Mouse (Mus musculus) limb, embryonic 12.5 days (tissue): ENCODE measurements around the gene Nradd. TPM values are rescaled to one million over a fixed set of nuclear protein-coding genes. Genes with fewer than 3 reads are reported as not detected.
A peak's percentile ranks its signal among the peaks of the same experiment; 100 is the strongest.

ENCODE experiments used
- ATAC-seq: fragments of 200-750 bp; cut with Nextera tagmentation; 2 replicates; pipeline ENCODE4 v1.8.0; 2017; ENCODE audit warnings: low read depth, moderate TSS enrichment; ENCODE audit not compliant: insufficient number of reproducible peaks, insufficient read depth, low FRiP score, low TSS enrichment
- H3K27ac ChIP-seq: fragments of 300-500 bp; sonication (generic); 2 replicates; pipeline ENCODE4 v1.5.1; 2016; ENCODE audit warnings: mild to moderate bottlenecking, moderate library complexity
- H3K27me3 ChIP-seq: fragments of 300-500 bp; sonication (generic); 2 replicates; pipeline ENCODE4 v1.6.1; 2016; ENCODE audit warnings: mild to moderate bottlenecking, moderate library complexity
- H3K36me3 ChIP-seq: fragments of 300-500 bp; sonication (generic); 2 replicates; pipeline ENCODE4 v1.6.1; 2016; ENCODE audit warnings: mild to moderate bottlenecking, moderate library complexity
- H3K4me1 ChIP-seq: fragments of 300-500 bp; sonication (generic); replicated peaks from 2 replicates; pipeline ENCODE4 v1.6.1; 2016
- H3K4me2 ChIP-seq: fragments of 300-500 bp; sonication (generic); 2 replicates; pipeline ENCODE4 v1.6.1; 2016; ENCODE audit warnings: mild to moderate bottlenecking, moderate library complexity
- H3K4me3 ChIP-seq: fragments of 300-500 bp; sonication (generic); replicated peaks from 2 replicates; pipeline ENCODE4 v1.5.1; 2016; ENCODE audit warnings: mild to moderate bottlenecking
- H3K9ac ChIP-seq: fragments of 300-500 bp; sonication (generic); replicated peaks from 2 replicates; pipeline ENCODE4 v1.6.1; 2016; ENCODE audit warnings: mild to moderate bottlenecking, moderate library complexity
- H3K9me3 ChIP-seq: fragments of 300-500 bp; sonication (generic); 2 replicates; pipeline ENCODE4 v1.6.1; 2016; ENCODE audit warnings: mild to moderate bottlenecking, moderate library complexity
- WGBS: fragments of 180-500 bp; shearing (Covaris S2); methylation state at CpG from one replicate; pipeline ENCODE4 v1.1.7; 2016; 5-methylcytosine and 5-hydroxymethylcytosine counted together
- polyA plus RNA-seq: library from polyadenylated mRNA; unstranded; fragments of >200 nt; fragmentation: Nextera tagmentation; extraction: Ambion mirVana; gene quantifications from 2 replicates; pipeline ENCODE4 v1.2.1, GENCODE M21; 2016

The Nradd gene
- polyA plus RNA-seq, 1 experiment from 2014 or later: 67.1 TPM

DNA sequence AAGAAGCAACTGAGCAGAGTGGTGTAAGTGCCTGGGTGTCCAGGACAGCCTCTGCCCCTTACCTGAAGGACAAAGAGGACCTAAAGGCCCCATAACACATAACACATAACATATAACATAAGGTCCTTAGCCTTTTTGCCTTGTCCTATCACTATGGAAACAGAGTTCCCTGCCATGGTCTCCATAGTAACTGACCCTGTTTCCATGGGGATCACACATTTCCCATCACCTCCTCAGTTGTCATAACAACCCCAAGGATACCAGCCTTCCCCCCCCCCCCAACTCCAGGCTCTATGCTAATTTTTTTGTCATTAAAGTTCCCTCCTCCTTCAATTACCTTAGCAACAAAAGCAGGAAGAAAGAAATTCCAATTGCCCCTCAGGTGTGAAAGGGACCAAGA lies 25.5 kb upstream of the Nradd start:
- H3K9me3 ChIP-seq: no peaks in the 10 kb centered on the region
- H3K27me3 ChIP-seq: peaks cover 41% of the 10 kb centered on the region
- H3K9ac ChIP-seq: no peak overlapping the region
- peaks cover 21% of the 10 kb centered on the region for H3K4me1 ChIP-seq
- no peaks in the 10 kb centered on the region for H3K36me3 ChIP-seq
- H3K4me3 ChIP-seq: no peak overlapping the region
- ATAC-seq: no peak
- H3K27ac ChIP-seq: no peak overlapping the region
- H3K4me2 ChIP-seq: no peak overlapping the region

DNA sequence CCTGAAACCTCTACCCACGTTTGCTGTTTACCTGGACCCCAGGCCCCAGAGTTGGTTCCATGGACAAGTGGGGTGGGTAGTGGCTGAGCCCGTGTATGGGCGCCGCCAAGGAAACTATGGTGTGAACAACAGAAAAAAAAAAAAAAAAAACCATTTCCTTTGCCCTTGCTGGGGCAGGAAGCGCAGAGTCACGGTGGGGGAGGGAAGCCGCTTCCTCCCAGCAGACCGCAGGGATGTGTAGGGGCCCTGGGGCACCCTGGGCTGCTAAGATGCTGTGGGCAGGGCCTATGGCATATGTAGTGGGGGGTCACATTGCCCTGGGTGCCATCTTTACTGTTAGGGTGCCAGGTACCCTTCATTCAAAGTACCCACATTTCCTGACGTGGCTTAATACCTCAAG lies 21.0 kb upstream of the Nradd start:
- Histone ChIP-seq H3K9me3 (no peaks in the 10 kb centered on the region), H3K27ac (no peak overlapping the region), H3K4me3 (no peak overlapping the region), H3K4me2 (no peak overlapping the region), H3K27me3 (0 out of 2 replicates have a peak, but pooled peaks cover under 1% of the 10 kb centered on the region), H3K4me1 (no peaks in the 10 kb centered on the region), H3K36me3 (no peaks in the 10 kb centered on the region), H3K9ac (no peak overlapping the region)
- no peak for ATAC-seq
- 78% methylated on average over 9 of the region's 9 CpGs for WGBS

DNA sequence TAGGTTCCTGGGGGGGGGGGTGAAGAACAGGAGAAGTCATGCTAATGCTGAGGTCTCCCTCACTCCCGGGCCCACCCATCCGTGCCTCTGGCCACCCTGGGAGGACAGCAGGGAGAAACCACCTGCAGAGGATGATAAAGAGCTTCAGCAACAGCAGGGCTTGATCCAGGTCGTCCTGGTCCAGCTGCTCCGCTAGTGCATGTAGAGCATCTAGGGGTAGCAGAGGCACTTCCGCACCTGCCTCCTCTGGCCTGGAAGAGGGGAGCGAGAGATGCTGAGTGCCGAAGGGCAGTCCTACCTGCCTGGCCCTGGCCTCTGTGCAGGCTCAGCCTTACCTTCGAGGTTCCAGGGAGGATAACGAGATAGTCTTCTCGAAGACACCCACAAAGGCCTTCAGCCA lies 20.0 kb upstream of the Nradd start:
- no peaks in the 10 kb centered on the region for H3K36me3 ChIP-seq
- ATAC-seq: no peak
- no peaks in the 10 kb centered on the region for H3K4me1 ChIP-seq
- H3K27ac ChIP-seq: no peak overlapping the region
- no peak overlapping the region for H3K9ac ChIP-seq
- H3K27me3 ChIP-seq: no peaks in the 10 kb centered on the region
- no peak overlapping the region for H3K4me3 ChIP-seq
- 82% methylated on average over 10 of the region's 10 CpGs for WGBS
- no peak overlapping the region for H3K4me2 ChIP-seq
- H3K9me3 ChIP-seq: no peaks in the 10 kb centered on the region

DNA sequence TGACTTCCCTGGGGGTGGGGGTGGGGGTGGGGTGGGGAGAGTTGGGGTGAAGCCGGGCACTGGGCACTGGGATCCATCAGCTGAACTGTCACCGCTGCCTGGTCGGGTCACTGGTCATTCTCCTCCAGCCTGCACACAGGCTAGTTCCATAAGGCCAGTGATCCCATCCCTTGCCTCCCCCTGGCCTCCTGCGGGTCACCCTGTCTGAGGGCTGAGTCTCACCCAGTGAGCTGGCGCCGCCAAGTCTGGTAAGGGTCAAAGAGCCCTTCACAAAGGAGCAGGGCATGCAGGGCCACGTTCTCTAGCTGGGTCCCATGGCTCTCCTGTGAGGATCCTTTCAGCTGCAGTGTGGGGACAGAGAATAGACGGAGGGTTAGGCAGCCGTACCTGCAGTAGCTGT lies 19.5 kb upstream of the Nradd start:
- H3K9me3 ChIP-seq: no peaks in the 10 kb centered on the region
- H3K9ac ChIP-seq: 0 out of 2 replicates have a peak overlapping the region, but pooled peaks have one; percentile 23
- no peaks in the 10 kb centered on the region for H3K4me1 ChIP-seq
- H3K4me2 ChIP-seq: no peak overlapping the region
- H3K4me3 ChIP-seq: no peak overlapping the region
- no peaks in the 10 kb centered on the region for H3K36me3 ChIP-seq
- H3K27ac ChIP-seq: no peak overlapping the region
- ATAC-seq: no peak
- H3K27me3 ChIP-seq: no peaks in the 10 kb centered on the region
- WGBS: 61% methylated on average over 9 of the region's 9 CpGs

DNA sequence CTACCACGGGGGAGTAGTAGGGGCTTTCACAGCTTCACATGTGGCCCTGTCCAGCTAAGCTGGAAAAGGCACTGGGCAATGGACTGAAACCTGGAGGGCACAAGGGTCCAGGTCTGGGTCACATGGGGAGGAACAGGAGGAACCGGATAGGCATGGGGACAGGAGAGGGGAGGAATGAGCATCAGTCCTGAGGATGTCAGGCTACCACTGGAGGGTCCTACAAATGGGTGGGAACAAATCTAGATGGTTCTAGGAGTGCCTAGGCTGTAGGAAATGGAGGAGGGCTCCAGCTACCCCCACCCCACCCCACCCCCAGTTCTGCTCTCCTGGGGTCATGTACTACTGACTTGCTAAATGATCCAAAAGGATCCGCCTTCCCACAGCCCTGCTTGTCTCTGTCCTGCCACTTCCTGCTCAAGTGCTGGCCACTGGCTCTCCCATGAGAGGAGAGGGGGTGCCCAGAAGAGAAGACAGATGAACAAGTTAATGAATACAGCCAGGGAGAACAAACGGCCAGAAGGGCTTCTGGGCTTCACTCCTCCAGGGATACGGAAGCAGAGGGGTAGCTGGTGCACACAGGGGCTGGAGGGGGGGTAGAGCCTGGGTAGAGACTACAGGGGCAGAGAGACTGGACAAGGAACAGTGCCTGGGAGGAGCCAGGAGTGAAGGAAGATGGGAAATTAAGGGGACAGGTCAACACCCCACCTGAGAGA lies 18.7 kb upstream of the Nradd start:
- Histone ChIP-seq H3K9ac (no peak overlapping the region), H3K4me2 (no peak overlapping the region), H3K27me3 (no peaks in the 10 kb centered on the region), H3K27ac (no peak overlapping the region), H3K4me3 (no peak overlapping the region), H3K36me3 (no peaks in the 10 kb centered on the region), H3K4me1 (0 out of 2 replicates have a peak, but pooled peaks cover 4% of the 10 kb centered on the region), H3K9me3 (no peaks in the 10 kb centered on the region)
- 42% methylated on average over 5 of the region's 5 CpGs for WGBS
- ATAC-seq: no peak

DNA sequence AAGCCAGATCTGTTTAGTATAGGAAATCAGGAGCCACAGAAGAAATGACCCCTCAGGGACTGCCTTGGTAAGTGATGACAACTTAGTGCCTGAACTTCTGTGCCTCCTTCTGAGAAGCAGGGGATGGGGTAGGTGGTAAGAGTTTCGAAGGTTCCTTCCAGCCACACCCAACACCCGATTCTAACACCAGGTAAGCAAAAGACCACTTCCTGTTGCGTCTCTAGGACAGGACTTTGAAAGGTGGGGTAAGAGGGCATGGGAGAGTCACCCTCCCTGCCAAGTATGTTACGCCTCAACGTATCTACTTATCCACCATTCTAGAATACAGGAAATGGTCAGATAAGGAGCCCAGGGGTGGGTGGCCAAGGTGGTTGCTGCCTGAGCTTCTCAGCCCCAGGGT lies 16.8 kb upstream of the Nradd start:
- no peak for ATAC-seq
- peaks cover 5% of the 10 kb centered on the region for H3K27me3 ChIP-seq
- H3K9ac ChIP-seq: no peak overlapping the region
- 88% methylated on average over 5 of the region's 5 CpGs for WGBS
- H3K27ac ChIP-seq: no peak overlapping the region
- H3K4me3 ChIP-seq: no peak overlapping the region
- H3K4me1 ChIP-seq: 0 out of 2 replicates have a peak, but pooled peaks cover 4% of the 10 kb centered on the region
- H3K36me3 ChIP-seq: no peaks in the 10 kb centered on the region
- H3K9me3 ChIP-seq: no peaks in the 10 kb centered on the region
- no peak overlapping the region for H3K4me2 ChIP-seq

DNA sequence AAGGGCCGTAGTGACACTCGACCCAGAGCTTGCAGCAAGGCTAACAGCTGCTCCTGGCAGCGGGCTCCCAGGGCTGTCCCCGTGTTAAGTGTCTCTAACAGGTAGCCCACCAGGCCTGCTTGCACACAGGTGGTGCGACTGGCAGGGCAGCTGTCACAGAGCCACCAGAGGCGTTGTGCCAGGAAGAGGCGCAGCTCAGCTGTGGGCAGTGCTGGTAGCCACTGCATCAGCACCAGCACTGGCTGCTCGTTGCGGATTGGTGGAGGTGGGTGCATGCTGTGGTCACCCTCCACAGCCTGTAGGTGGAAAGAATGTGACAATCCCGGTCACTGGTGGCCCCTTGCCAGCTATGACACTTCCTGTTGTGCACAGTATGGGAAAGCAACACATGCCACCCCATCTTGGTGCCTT lies 14.4 kb upstream of the Nradd start:
- Histone ChIP-seq H3K27ac (no peak overlapping the region), H3K4me1 (peaks cover 9% of the 10 kb centered on the region), H3K27me3 (peaks cover 26% of the 10 kb centered on the region), H3K36me3 (no peaks in the 10 kb centered on the region), H3K9ac (no peak overlapping the region), H3K4me3 (no peak overlapping the region), H3K9me3 (no peaks in the 10 kb centered on the region), H3K4me2 (no peak overlapping the region)
- no peak for ATAC-seq
- 77% methylated on average over 10 of the region's 10 CpGs for WGBS

DNA sequence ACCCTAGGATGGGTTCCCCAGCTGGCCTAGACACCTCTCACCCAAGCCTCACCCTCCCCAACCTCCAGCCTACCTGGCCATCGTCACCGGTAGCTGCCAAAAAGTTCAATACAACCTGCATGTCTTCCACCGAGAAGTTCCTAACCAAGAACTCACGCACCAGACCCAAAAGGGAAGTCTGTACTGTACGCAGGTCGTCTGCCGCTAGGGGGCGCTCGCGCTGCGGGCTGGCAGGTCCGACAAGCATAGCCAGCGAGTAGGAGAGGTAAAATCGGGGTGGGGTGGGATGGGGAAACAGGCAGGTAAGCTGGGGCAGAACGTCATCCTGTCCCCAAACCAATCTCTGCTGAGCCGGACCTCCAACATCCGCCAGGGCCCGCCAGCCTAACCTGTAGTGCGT lies 11.0 kb upstream of the Nradd start:
- Histone ChIP-seq H3K9me3 (no peaks in the 10 kb centered on the region), H3K4me3 (no peak overlapping the region), H3K36me3 (no peaks in the 10 kb centered on the region), H3K4me2 (peak overlapping the region; percentile 6; the same call in 1 of the 2 replicates), H3K9ac (no peak overlapping the region; the same call in 1 of the 2 replicates), H3K4me1 (peaks cover 21% of the 10 kb centered on the region), H3K27me3 (peaks cover 60% of the 10 kb centered on the region), H3K27ac (no peak overlapping the region)
- no peak for ATAC-seq
- WGBS: 10% methylated on average over 19 of the region's 19 CpGs

DNA sequence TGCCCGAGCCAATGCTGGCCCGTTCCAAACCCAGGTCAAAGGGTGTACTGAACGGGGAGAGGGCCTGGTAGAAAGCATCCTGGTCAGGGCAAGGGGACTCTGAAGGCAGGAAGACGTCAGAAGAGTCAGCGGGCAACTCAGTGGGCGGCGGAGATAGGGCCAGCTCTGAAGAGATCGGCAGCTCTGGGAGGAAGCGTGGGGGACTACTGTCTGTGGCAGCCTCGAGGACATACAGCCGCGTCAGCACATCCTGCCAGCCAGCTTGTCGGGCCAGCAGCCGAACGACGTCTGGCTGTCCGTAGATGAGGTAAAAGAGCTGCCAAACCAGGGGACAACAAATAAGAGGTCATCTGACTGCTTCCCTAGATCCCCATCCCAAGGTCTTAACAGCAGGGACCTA lies 9.6 kb upstream of the Nradd start:
- H3K27ac ChIP-seq: no peak overlapping the region
- H3K9me3 ChIP-seq: no peaks in the 10 kb centered on the region
- ATAC-seq: no peak
- no peak overlapping the region for H3K9ac ChIP-seq
- H3K27me3 ChIP-seq: peaks cover 70% of the 10 kb centered on the region
- no peak overlapping the region for H3K4me2 ChIP-seq
- no peak overlapping the region for H3K4me3 ChIP-seq
- H3K36me3 ChIP-seq: no peaks in the 10 kb centered on the region
- 82% methylated on average over 17 of the region's 17 CpGs for WGBS
- H3K4me1 ChIP-seq: peaks cover 21% of the 10 kb centered on the region

DNA sequence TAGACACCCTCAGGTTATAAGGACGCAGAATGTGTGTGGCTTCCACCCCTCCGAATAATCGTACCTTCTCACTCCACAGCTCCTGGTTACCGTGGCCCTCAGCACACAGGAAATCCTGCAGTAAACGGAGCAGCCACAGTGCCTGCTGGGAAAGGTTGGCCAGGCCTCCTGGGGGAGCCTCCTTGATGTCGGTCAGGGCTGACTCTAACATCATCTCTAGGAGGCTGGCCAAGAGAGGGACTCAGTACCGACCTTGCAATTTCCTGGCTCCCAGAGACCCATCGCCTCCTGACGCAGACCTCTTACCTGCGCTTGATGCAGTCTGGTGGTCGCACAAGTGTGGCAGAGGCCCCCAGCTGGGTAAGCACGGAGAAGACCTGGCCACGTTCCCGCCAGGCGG lies 8.4 kb upstream of the Nradd start:
- Histone ChIP-seq H3K36me3 (no peaks in the 10 kb centered on the region), H3K9ac (no peak overlapping the region; the same call in 1 of the 2 replicates), H3K4me3 (no peak overlapping the region), H3K9me3 (no peaks in the 10 kb centered on the region), H3K4me1 (peaks cover 17% of the 10 kb centered on the region), H3K27ac (no peak overlapping the region), H3K27me3 (peaks cover 72% of the 10 kb centered on the region), H3K4me2 (no peak overlapping the region)
- ATAC-seq: no peak
- 80% methylated on average over 15 of the region's 15 CpGs for WGBS

DNA sequence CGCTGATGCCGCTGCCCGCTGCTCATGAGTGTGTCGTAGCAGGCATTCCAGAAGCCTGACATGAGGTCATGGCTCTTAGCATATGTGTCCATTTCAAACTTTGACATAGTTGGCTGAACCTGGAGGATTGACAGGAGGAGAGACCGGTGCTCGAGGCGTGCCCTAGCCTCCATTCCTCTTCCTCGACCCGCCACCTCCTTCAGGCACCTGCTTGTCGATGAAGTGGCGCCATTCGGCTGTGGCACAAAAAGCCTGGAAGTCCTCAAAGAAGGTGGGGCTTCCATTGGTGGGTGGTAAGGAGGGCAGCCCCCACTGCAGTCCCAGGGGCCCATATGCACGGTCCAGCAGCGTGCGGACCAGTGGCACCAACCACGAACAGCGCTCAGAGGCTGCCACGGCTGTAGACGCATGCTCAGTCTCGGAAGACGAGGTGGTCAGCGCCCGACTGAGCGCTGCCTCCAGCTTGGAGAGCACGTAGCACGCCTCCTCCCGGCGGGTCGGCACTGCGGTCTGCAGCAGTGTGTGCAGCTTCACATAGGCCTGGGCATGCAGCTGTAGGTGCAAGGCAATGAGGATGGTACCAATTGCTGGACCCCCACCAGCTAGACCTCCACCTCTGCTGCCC lies 7.5 kb upstream of the Nradd start:
- Histone ChIP-seq H3K4me3 (peak overlapping the region; percentile 33), H3K4me1 (peaks cover 17% of the 10 kb centered on the region), H3K9me3 (no peaks in the 10 kb centered on the region), H3K27me3 (peaks cover 73% of the 10 kb centered on the region), H3K9ac (no peak overlapping the region; the same call in 1 of the 2 replicates), H3K27ac (no peak overlapping the region), H3K36me3 (no peaks in the 10 kb centered on the region), H3K4me2 (peak overlapping the region; percentile 59)
- WGBS: 13% methylated on average over 30 of the region's 30 CpGs
- no peak for ATAC-seq
